Mouse (Mus musculus): Measurements from ENCODE around the gene Prg4. TPM values are rescaled to one million over a fixed set of nuclear protein-coding genes. Genes with fewer than 3 reads are reported as not detected.

Gene Prg4
- polyA plus RNA-seq, 1 experiment from 2014 or later: 0.35 TPM

Other genes starting within 250 kb of the Prg4 start
- not detected in 2 replicates for gene Pdc, start 146.7 kb downstream of the Prg4 start, polyA plus RNA-seq (2015; fragmentation: Nextera tagmentation; extraction: Ambion mirVana)
- 151 and 156 TPM in 2 replicates for gene Tpr, start 73.3 kb downstream of the Prg4 start, polyA plus RNA-seq (2015; fragmentation: Nextera tagmentation; extraction: Ambion mirVana)
- gene Odr4, start 73.1 kb downstream of the Prg4 start, polyA plus RNA-seq (2015; fragmentation: Nextera tagmentation; extraction: Ambion mirVana): 41.0 and 44.1 TPM in 2 replicates